ENCODE assay signal across 8 mouse cellular contexts in genomic region chr8:124862321-124863162, GRCm38 (mm10). TPM values are rescaled to one million over a fixed set of nuclear protein-coding genes. Genes with fewer than 3 reads are reported as not detected.
DNase-seq lines count a peak whose midpoint lies in the region; ATAC-seq and TF ChIP-seq lines count a peak whose summit lies in the region.

Gene Gnpat, plus strand, starts transcription at chr8:124863033.
Gene 2810004N23Rik, minus strand, starts transcription at chr8:124863120.

- ATAC-seq in embryonic facial prominence, embryonic 14.5 days (ENCODE audit: low read depth): peak; percentile 99
- peak; percentile 97 for ATAC-seq in limb, embryonic 14.5 days (ENCODE audit: low FRiP score, low read depth)
- ATAC-seq in midbrain, postnatal 0 days (ENCODE audit: low FRiP score): peak; percentile 97

- H3K9ac ChIP-seq in embryonic facial prominence, embryonic 14.5 days (ENCODE audit: low read depth, low read length): peak within 1 kb of the TSS; percentile 92
- peak within 1 kb of the TSS; percentile 95 for H3K9ac ChIP-seq in limb, embryonic 14.5 days (ENCODE audit: low read depth, low read length, severe bottlenecking)
- H3K9ac ChIP-seq in midbrain, postnatal 0 days (replicated peaks; ENCODE audit: low read length, poor library complexity, severe bottlenecking): peak within 1 kb of the TSS; percentile 95

- H3K9me3 ChIP-seq in embryonic facial prominence, embryonic 14.5 days (ENCODE audit: control insufficient read depth, low read length): no peaks in the 10 kb centered on the region
- no peaks in the 10 kb centered on the region for H3K9me3 ChIP-seq in limb, embryonic 14.5 days (ENCODE audit: control insufficient read depth, low read length)
- H3K9me3 ChIP-seq in midbrain, postnatal 0 days (ENCODE audit: low read length): no peaks in the 10 kb centered on the region

- peak; percentile 10; the same call in 1 of the 2 replicates for TF ChIP-seq CTCF in midbrain, postnatal 0 days (IDR thresholded peaks at IDR 0.05)

- peak; percentile 90 for TF ChIP-seq POLR2A in limb, embryonic 14.5 days (IDR thresholded peaks at IDR 0.05; ENCODE audit: borderline replicate concordance, extremely low read depth, insufficient read depth, insufficient read length)

- peaks cover 29% of the 10 kb centered on the region for H3K36me3 ChIP-seq in embryonic facial prominence, embryonic 14.5 days (ENCODE audit: control insufficient read depth, insufficient read depth, low read length)
- H3K36me3 ChIP-seq in limb, embryonic 14.5 days (ENCODE audit: control insufficient read depth, insufficient read depth, low read length): peaks cover 33% of the 10 kb centered on the region
- H3K36me3 ChIP-seq in midbrain, postnatal 0 days (ENCODE audit: insufficient read depth, low read length): peaks cover 14% of the 10 kb centered on the region

- under 1% methylated on average over 33 of the region's 55 CpGs for WGBS in embryonic facial prominence, embryonic 14.5 days
- WGBS in limb, embryonic 14.5 days: 2% methylated on average over 55 of the region's 55 CpGs
- WGBS in midbrain, postnatal 0 days: 2% methylated on average over 51 of the region's 55 CpGs

- H3K4me2 ChIP-seq in embryonic facial prominence, embryonic 14.5 days (ENCODE audit: low read depth, low read length): peak within 1 kb of the TSS; percentile 62
- H3K4me2 ChIP-seq in limb, embryonic 14.5 days (replicated peaks; ENCODE audit: low read depth, low read length, severe bottlenecking): peak within 1 kb of the TSS; percentile 77
- H3K4me2 ChIP-seq in midbrain, postnatal 0 days (ENCODE audit: low read depth, low read length, poor library complexity, severe bottlenecking): peak within 1 kb of the TSS; percentile 89

- peak within 1 kb of the TSS; percentile 86 for H3K4me3 ChIP-seq in embryonic facial prominence, embryonic 14.5 days (ENCODE audit: low read depth, low read length)
- peak within 1 kb of the TSS; percentile 96 for H3K4me3 ChIP-seq in limb, embryonic 14.5 days (replicated peaks; ENCODE audit: low read length)
- H3K4me3 ChIP-seq in midbrain, postnatal 0 days (ENCODE audit: low read depth, low read length): peak within 1 kb of the TSS; percentile 92

- peak; percentile 87 for DNase-seq in 3T3-L1 (ENCODE audit: low read depth, low spot score)
- DNase-seq in adrenal gland, postnatal 4 days (ENCODE audit: low spot score in 2 of 2): peak; percentile 90 to 93
- DNase-seq in embryonic facial prominence, embryonic 14.5 days (ENCODE audit: low spot score): peak; percentile 95
- peak; percentile 93 for DNase-seq in heart, adult 8-10 months (ENCODE audit: low spot score)
- peak; percentile 93 for DNase-seq in kidney, adult 9 months
- DNase-seq in limb, embryonic 14.5 days (ENCODE audit: low spot score): peak; percentile 86
- peak; percentile 91 for DNase-seq in midbrain, postnatal 0 days (ENCODE audit: low spot score)
- peak; percentile 80 to 87 for DNase-seq in spleen, postnatal 14 days (ENCODE audit: low spot score in 2 of 2)

- H3K4me1 ChIP-seq in embryonic facial prominence, embryonic 14.5 days (ENCODE audit: control insufficient read depth, insufficient read depth, low read length): peaks cover 7% of the 10 kb centered on the region; the same call in 1 of the 2 replicates
- H3K4me1 ChIP-seq in limb, embryonic 14.5 days (ENCODE audit: control insufficient read depth, insufficient read depth, low read length): peaks cover 9% of the 10 kb centered on the region
- H3K4me1 ChIP-seq in midbrain, postnatal 0 days (ENCODE audit: insufficient read depth, low read length): peaks cover 4% of the 10 kb centered on the region; the same call in 1 of the 2 replicates

- peak within 1 kb of the TSS; percentile 91 for H3K27ac ChIP-seq in embryonic facial prominence, embryonic 14.5 days (replicated peaks; ENCODE audit: low read depth, low read length)
- peak within 1 kb of the TSS; percentile 90 for H3K27ac ChIP-seq in limb, embryonic 14.5 days (replicated peaks; ENCODE audit: low read depth, low read length)
- peak within 1 kb of the TSS; percentile 94 for H3K27ac ChIP-seq in midbrain, postnatal 0 days (ENCODE audit: low read depth, low read length)

- H3K27me3 ChIP-seq in embryonic facial prominence, embryonic 14.5 days (replicated peaks; ENCODE audit: control insufficient read depth, insufficient read depth, low read length): no peaks in the 10 kb centered on the region
- no peaks in the 10 kb centered on the region for H3K27me3 ChIP-seq in limb, embryonic 14.5 days (ENCODE audit: control insufficient read depth, insufficient read depth, low read length)
- H3K27me3 ChIP-seq in midbrain, postnatal 0 days (ENCODE audit: insufficient read depth, low read length): no peaks in the 10 kb centered on the region

RNA-seq across cellular contexts. Expression of gene Gnpat, which starts in this region (rescaled TPM):
- total RNA-seq in adrenal gland, postnatal 4 days (2021): 100 to 1,000 TPM; 105 to 106 TPM
- polyA plus RNA-seq in embryonic facial prominence, embryonic 14.5 days (2014; fragmentation: Nextera tagmentation; extraction: Ambion mirVana): 96.4 and 97.8 TPM in 2 replicates
- 100 to 1,000 TPM; 184 to 202 (median 188) TPM for total RNA-seq in heart, adult 8-10 months (2022)
- 87.2 and 94.8 TPM in 2 replicates for polyA plus RNA-seq in limb, embryonic 14.5 days (2012; rRNA removed)
- 95.1 and 99.8 TPM in 2 replicates for polyA plus RNA-seq in limb, embryonic 14.5 days (2014; fragmentation: Nextera tagmentation; extraction: Ambion mirVana)
- 45.1 and 47.2 TPM in 2 replicates for total RNA-seq in midbrain, postnatal 0 days (2014; rRNA removed)
- 48.2 and 58.5 TPM in 2 replicates for polyA plus RNA-seq in midbrain, postnatal 0 days (2015; fragmentation: Nextera tagmentation; extraction: Ambion mirVana)

RNA-seq across cellular contexts. Expression of gene 2810004N23Rik, which starts in this region (rescaled TPM):
- 10 to 100 TPM; 37.8 to 38.9 TPM for total RNA-seq in adrenal gland, postnatal 4 days (2021)
- 35.3 and 36.5 TPM in 2 replicates for polyA plus RNA-seq in embryonic facial prominence, embryonic 14.5 days (2014; fragmentation: Nextera tagmentation; extraction: Ambion mirVana)
- 10 to 100 TPM; 47.3 to 56.0 (median 50.9) TPM for total RNA-seq in heart, adult 8-10 months (2022)
- polyA plus RNA-seq in limb, embryonic 14.5 days (2012; rRNA removed): 28.7 and 30.6 TPM in 2 replicates
- polyA plus RNA-seq in limb, embryonic 14.5 days (2014; fragmentation: Nextera tagmentation; extraction: Ambion mirVana): 35.2 and 35.4 TPM in 2 replicates
- 20.6 and 24.7 TPM in 2 replicates for total RNA-seq in midbrain, postnatal 0 days (2014; rRNA removed)
- polyA plus RNA-seq in midbrain, postnatal 0 days (2015; fragmentation: Nextera tagmentation; extraction: Ambion mirVana): 20.3 and 20.4 TPM in 2 replicates

Comparison
In these comparisons a context has a peak if more than half of its experiments do, and no peak if none do; other contexts are left out.
1. Peak in every context shown above with its lines: DNase-seq, ATAC-seq, H3K4me3 ChIP-seq and H3K27ac ChIP-seq.